In the genomic region with DNA sequence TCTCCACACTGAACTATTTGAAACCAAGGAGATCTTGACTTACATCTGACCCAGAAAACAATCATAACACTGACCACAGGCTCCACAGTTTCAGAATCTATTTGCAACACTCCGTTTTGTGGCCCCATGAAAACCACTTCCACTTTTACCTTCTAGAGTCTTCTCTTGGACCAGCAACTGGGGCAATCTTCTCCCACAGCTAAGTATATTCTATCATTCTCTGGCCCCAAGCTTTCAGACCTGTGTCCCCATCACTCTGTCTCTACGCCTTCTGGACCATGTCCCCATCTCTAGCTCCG, we compare ENCODE assay signal across 21 mouse cellular contexts.
DNase-seq lines count a peak whose midpoint lies in the region; ATAC-seq and TF ChIP-seq lines count a peak whose summit lies in the region.
"Had no signal": no experiment of that assay in that cellular context is flagged by ENCODE, and none has a peak within 500 bp of the region (broad histone marks: within the 10 kb centered on the region; RNA-seq: fewer than 3 reads in every experiment).

No protein-coding gene starts in this region.

- H3K4me2 ChIP-seq in forebrain, embryonic 12.5 days = no peak overlapping the region
- H3K4me2 ChIP-seq in forebrain, embryonic 15.5 days (replicated peaks) = no peak overlapping the region
- H3K4me2 ChIP-seq in liver, embryonic 16.5 days (ENCODE audit: low read depth, low read length) = 0 out of 2 replicates have a peak overlapping the region, but pooled peaks have one; percentile 10
- H3K4me2 ChIP-seq in liver, embryonic 11.5 days = no peak overlapping the region
- H3K4me2 ChIP-seq: embryonic facial prominence, embryonic 13.5 days; liver, embryonic 12.5 days; lung, embryonic 15.5 days had no signal

- no peak for DNase-seq in liver, embryonic 11.5 days (ENCODE audit: low spot score)
- DNase-seq in A20 (ENCODE audit: low read depth, low spot score) = peak; percentile 23
- no peak for DNase-seq in cerebellum, adult 2 months
- DNase-seq in left cerebral cortex, postnatal 10 days (ENCODE audit: extremely low spot score in 1 of 2, low spot score in 2 of 2) = no peak
- DNase-seq: adrenal gland, adult 2 months; B cell, adult 2 months; cerebellum, adult 9-10 months; gastrocnemius, postnatal 25 days; lung, postnatal 4 days; retina, postnatal 1 day; thymus, postnatal 14 days had no signal

- no peak for ATAC-seq in forebrain, embryonic 12.5 days (ENCODE audit: low FRiP score)
- ATAC-seq in forebrain, embryonic 15.5 days (replicated peaks) = no peak
- no peak for ATAC-seq in liver, embryonic 16.5 days (ENCODE audit: low read depth)
- no peak for ATAC-seq in liver, embryonic 11.5 days (replicated peaks; ENCODE audit: low FRiP score)
- peak; percentile 59 to 60; a peak in 2 of 4 replicates for ATAC-seq in hematopoietic stem cell, adult 5-6 weeks (replicated peaks in 1 of 2; ENCODE audit: insufficient read depth in 1 of 2, low FRiP score in 2 of 2, low TSS enrichment in 1 of 2, low read depth in 1 of 2, poor library complexity in 2 of 2, severe bottlenecking in 2 of 2)
- ATAC-seq: hindbrain, embryonic 16.5 days; intestine, embryonic 16.5 days had no signal

- H3K9ac ChIP-seq in forebrain, embryonic 12.5 days = no peak overlapping the region
- H3K9ac ChIP-seq in forebrain, embryonic 15.5 days (replicated peaks) = no peak overlapping the region
- no peak overlapping the region for H3K9ac ChIP-seq in liver, embryonic 16.5 days (ENCODE audit: low read depth, low read length)
- H3K9ac ChIP-seq in liver, embryonic 11.5 days (ENCODE audit: low read depth, low read length) = no peak overlapping the region
- H3K9ac ChIP-seq: embryonic facial prominence, embryonic 13.5 days; liver, embryonic 12.5 days; lung, embryonic 15.5 days had no signal

- 0 out of 2 replicates have a peak, but pooled peaks cover 7% of the 10 kb centered on the region for H3K36me3 ChIP-seq in forebrain, embryonic 12.5 days (replicated peaks)
- no peaks in the 10 kb centered on the region for H3K36me3 ChIP-seq in forebrain, embryonic 15.5 days
- no peaks in the 10 kb centered on the region for H3K36me3 ChIP-seq in liver, embryonic 16.5 days (ENCODE audit: control insufficient read depth, insufficient read depth)
- no peaks in the 10 kb centered on the region for H3K36me3 ChIP-seq in liver, embryonic 11.5 days (ENCODE audit: control insufficient read depth, insufficient read depth, low read length)
- H3K36me3 ChIP-seq: embryonic facial prominence, embryonic 13.5 days; liver, embryonic 12.5 days; lung, embryonic 15.5 days had no signal

- peaks cover 72% of the 10 kb centered on the region for H3K4me1 ChIP-seq in forebrain, embryonic 12.5 days
- H3K4me1 ChIP-seq in forebrain, embryonic 15.5 days = peaks cover 50% of the 10 kb centered on the region
- peaks cover 9% of the 10 kb centered on the region for H3K4me1 ChIP-seq in liver, embryonic 16.5 days (ENCODE audit: control insufficient read depth, low read depth, low read length)
- H3K4me1 ChIP-seq in liver, embryonic 11.5 days (replicated peaks; ENCODE audit: control insufficient read depth, insufficient read depth, low read length) = peaks cover 24% of the 10 kb centered on the region
- H3K4me1 ChIP-seq in cerebellum, adult 2 months (ENCODE audit: control insufficient read depth, insufficient read depth, low read length) = peaks cover 32% of the 10 kb centered on the region

- intact Hi-C loops in left cerebral cortex, postnatal 10 days (cut with DNase I) = no loop called here

- H3K27me3 ChIP-seq in forebrain, embryonic 12.5 days = no peaks in the 10 kb centered on the region
- H3K27me3 ChIP-seq in forebrain, embryonic 15.5 days = no peaks in the 10 kb centered on the region
- no peaks in the 10 kb centered on the region for H3K27me3 ChIP-seq in liver, embryonic 16.5 days (ENCODE audit: control insufficient read depth, insufficient read depth, low read depth, low read length)
- H3K27me3 ChIP-seq in liver, embryonic 11.5 days (replicated peaks; ENCODE audit: control insufficient read depth, insufficient read depth, low read length) = no peaks in the 10 kb centered on the region
- no peaks in the 10 kb centered on the region for H3K27me3 ChIP-seq in cerebellum, adult 2 months (ENCODE audit: control insufficient read depth, insufficient read depth, low read length)
- H3K27me3 ChIP-seq: embryonic facial prominence, embryonic 13.5 days; liver, embryonic 12.5 days; lung, embryonic 15.5 days had no signal

- H3K4me3 ChIP-seq in forebrain, embryonic 12.5 days (replicated peaks) = no peak overlapping the region
- no peak overlapping the region for H3K4me3 ChIP-seq in forebrain, embryonic 15.5 days
- H3K4me3 ChIP-seq in liver, embryonic 16.5 days (ENCODE audit: low read depth, low read length) = no peak overlapping the region
- no peak overlapping the region for H3K4me3 ChIP-seq in liver, embryonic 11.5 days (ENCODE audit: low read depth, low read length)
- H3K4me3 ChIP-seq in cerebellum, adult 2 months (replicated peaks; ENCODE audit: insufficient read depth, low read depth, low read length) = no peak overlapping the region
- H3K4me3 ChIP-seq: embryonic facial prominence, embryonic 13.5 days; limb, embryonic 10.5 days; liver, embryonic 12.5 days; lung, embryonic 15.5 days had no signal

- TF ChIP-seq CTCF in cerebellum, adult 2 months (IDR thresholded peaks at IDR 0.05; ENCODE audit: borderline replicate concordance, insufficient read depth, low read depth, low read length) = no peak

- H3K9me3 ChIP-seq in forebrain, embryonic 12.5 days = no peaks in the 10 kb centered on the region
- H3K9me3 ChIP-seq in forebrain, embryonic 15.5 days = no peaks in the 10 kb centered on the region
- no peaks in the 10 kb centered on the region for H3K9me3 ChIP-seq in liver, embryonic 16.5 days (replicated peaks; ENCODE audit: control insufficient read depth, low read length)
- H3K9me3 ChIP-seq in liver, embryonic 11.5 days (ENCODE audit: control insufficient read depth, low read length) = no peaks in the 10 kb centered on the region
- H3K9me3 ChIP-seq: embryonic facial prominence, embryonic 13.5 days; limb, embryonic 10.5 days; liver, embryonic 12.5 days; lung, embryonic 15.5 days had no signal

- 89% methylated on average over 3 of the region's 3 CpGs for WGBS in forebrain, embryonic 12.5 days
- WGBS in forebrain, embryonic 15.5 days = 87% methylated on average over 3 of the region's 3 CpGs
- WGBS in liver, embryonic 16.5 days (ENCODE audit: insufficient replicate concordance) = 33% methylated on average over 3 of the region's 3 CpGs
- 59% methylated on average over 3 of the region's 3 CpGs for WGBS in liver, embryonic 11.5 days
- WGBS in cerebellum, adult 2 months = 94% methylated on average over 3 of the region's 3 CpGs

- H3K27ac ChIP-seq in forebrain, embryonic 12.5 days = peak overlapping the region; percentile 70
- no peak overlapping the region for H3K27ac ChIP-seq in forebrain, embryonic 15.5 days (replicated peaks)
- H3K27ac ChIP-seq in liver, embryonic 16.5 days (ENCODE audit: low read length) = no peak overlapping the region
- H3K27ac ChIP-seq in liver, embryonic 11.5 days (ENCODE audit: low read depth, low read length) = no peak overlapping the region
- no peak overlapping the region for H3K27ac ChIP-seq in cerebellum, adult 2 months (ENCODE audit: insufficient read depth, low read length)
- H3K27ac ChIP-seq: embryonic facial prominence, embryonic 13.5 days; limb, embryonic 10.5 days; liver, embryonic 12.5 days; lung, embryonic 15.5 days had no signal

- TF ChIP-seq POLR2A in cerebellum, adult 2 months (IDR thresholded peaks at IDR 0.05; ENCODE audit: borderline replicate concordance, insufficient read depth, low read length) = no peak

Comparison
In these comparisons a context has a peak if more than half of its experiments do, and no peak if none do; other contexts are left out.
1. ATAC-seq: peak in hematopoietic stem cell, adult 5-6 weeks (2 of 2); none in forebrain, embryonic 12.5 days (single experiment), forebrain, embryonic 15.5 days (single experiment), liver, embryonic 16.5 days (single experiment) and liver, embryonic 11.5 days (single experiment).